Mouse (Mus musculus) erythroid progenitor cell, adult 5-6 weeks (primary cell): ENCODE results near the gene Gtpbp1. TPM values are rescaled to one million over a fixed set of nuclear protein-coding genes. Genes with fewer than 3 reads are reported as not detected.

Experiments used
- ATAC-seq: replicated peaks from 2 replicates; pipeline ENCODE4 v1.8.0; 2016; ENCODE audit warnings: moderate number of reproducible peaks, mild to moderate bottlenecking, moderate TSS enrichment, inconsistent platforms; ENCODE audit not compliant: poor library complexity, low FRiP score, severe bottlenecking
- total RNA-seq, 2 experiments: library from RNA; stranded (forward) in 1 of 2; stranded (reverse) in 1 of 2; fragments of 150-400 nt in 1 of 2; fragments of 186-747, 209-891 nt in 1 of 2; gene quantifications; 2 replicates each; pipeline versions ENCODE4 v1.2.3 to v1.2.4; 2015 to 2017; ENCODE audit warnings: low replicate concordance in 2 of 2

Gtpbp1 gene
- total RNA-seq, 2 experiments from 2014 or later, result 43.6 to 64.1 TPM

DNA sequence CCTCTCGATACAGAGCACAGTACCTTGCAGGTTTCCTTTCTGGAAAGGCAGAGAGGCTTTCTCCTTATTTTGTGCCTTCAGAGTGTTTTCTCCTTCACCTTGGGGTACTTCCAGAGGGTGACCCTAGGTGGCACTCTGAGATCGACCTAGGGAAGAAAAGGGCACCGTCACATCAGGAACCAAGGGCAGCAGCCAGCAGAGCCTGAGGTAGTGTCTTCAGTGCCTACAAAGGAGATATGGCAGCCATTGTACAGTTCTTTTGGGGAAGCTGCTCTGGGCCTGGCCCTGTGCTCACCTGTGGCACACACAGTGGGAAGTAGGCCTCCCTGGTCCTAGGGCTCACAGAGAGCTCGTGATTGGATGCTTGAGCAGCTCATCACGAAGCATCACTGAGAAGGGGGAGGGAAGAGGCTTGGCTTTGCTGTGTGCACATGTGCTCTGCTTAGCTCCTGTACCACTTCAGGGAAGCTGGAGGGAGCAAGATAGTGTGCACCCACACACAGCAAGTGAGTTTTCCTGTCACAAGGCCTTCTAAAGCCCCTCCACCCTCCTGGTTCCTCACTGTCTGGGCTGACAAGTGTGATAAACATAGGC lies 17.7 kb downstream of the Gtpbp1 start:
- 0 out of 2 replicates have a peak, but pooled peaks have one; percentile 32 for ATAC-seq

DNA sequence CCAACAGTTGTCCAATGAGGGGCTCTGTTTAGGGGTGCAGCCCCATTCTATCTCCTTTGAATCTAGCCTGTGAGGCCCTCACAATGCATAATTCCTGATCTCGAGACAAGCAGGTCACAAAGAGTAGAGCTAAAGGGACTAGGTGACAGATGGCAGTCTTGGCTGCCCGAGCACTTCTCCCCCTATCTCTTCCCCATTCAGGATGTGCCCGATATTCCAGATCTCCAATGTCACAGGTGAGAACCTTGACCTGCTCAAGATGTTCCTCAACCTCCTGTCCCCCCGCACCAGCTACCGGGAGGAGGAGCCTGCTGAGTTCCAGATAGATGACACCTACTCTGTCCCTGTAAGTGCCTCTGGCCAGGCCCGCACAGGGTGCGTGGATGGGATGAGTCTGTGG lies 25.0 kb downstream of the Gtpbp1 start:
- no peak for ATAC-seq

DNA sequence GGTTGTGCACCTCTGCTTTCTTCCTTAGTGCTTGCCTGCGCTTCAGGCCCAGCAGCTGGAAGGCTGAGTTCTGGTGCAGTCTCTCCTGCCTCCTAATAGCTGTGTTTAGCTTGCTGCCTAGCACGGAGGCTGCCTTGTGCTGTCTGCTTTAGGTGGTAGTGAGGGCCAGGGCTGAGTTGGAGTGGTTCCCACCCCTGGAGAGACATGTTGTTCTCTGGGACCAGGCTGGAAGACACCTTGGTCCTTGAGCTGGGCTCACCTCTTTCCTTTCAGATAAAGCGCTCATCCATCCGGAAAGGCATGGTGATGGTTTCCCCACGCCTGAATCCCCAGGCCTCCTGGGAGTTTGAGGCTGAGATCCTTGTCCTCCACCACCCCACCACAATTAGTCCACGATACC lies 26.1 kb downstream of the Gtpbp1 start:
- no peak for ATAC-seq

DNA sequence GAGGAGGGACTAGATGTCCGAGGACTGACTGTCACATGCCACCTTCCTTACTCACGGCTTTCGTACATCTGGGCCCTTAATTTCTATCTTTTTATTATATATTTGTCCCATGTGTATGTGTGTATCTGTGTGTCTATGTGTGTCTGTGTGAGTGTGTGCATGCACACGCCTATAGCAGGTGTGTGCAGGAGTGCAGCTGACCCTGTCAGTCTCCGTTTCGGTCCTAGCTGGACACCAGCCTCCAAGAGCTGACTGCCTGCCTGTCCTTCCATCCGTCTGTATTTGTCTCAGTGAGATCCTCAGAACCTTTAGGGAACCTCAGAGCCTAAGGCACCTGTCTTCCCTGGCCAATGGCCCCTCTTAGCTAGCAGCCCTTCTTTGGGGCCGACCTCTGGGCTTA lies 29.6 kb downstream of the Gtpbp1 start:
- ATAC-seq, result no peak

DNA sequence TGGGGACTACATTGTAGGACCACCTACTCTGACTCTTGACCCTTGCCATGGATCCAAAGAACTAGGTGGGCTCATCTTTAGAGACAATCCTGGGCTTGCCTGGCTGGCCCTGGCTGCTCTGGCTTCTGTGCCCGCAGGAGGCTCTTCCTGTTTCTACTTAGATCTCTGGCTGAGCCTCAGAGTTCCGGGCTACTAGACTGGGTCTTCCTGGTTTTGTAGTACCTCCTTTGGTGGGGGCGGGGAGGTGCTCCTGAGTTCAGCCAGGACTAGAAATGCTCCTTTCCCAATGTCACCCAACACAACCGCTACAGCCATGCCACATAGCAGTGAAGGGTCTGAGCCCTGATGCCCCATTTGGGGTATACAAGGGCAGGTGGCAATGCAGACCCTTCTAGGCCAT lies 30.2 kb downstream of the Gtpbp1 start:
- no peak for ATAC-seq

DNA sequence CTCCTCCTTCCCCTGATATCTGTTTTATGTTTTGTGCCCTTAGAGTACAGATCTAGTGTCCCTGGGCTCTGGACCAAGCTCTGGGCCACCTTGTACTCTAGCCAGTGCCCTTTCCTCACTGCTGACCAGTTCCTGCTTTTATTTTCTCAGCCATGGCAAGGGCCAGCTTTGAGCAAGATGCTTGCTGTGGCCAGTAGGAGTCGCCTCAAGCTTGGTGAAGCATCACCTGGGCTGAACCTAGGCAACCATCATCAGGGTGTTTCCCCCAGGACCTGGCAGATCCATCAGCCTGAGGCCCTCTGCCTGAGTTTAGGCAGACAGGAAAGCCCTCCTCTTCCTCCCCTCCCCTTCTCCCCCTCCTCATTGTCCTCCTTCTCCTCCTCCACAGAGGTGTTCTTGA lies 32.8 kb downstream of the Gtpbp1 start:
- ATAC-seq, result peak; percentile 62

DNA sequence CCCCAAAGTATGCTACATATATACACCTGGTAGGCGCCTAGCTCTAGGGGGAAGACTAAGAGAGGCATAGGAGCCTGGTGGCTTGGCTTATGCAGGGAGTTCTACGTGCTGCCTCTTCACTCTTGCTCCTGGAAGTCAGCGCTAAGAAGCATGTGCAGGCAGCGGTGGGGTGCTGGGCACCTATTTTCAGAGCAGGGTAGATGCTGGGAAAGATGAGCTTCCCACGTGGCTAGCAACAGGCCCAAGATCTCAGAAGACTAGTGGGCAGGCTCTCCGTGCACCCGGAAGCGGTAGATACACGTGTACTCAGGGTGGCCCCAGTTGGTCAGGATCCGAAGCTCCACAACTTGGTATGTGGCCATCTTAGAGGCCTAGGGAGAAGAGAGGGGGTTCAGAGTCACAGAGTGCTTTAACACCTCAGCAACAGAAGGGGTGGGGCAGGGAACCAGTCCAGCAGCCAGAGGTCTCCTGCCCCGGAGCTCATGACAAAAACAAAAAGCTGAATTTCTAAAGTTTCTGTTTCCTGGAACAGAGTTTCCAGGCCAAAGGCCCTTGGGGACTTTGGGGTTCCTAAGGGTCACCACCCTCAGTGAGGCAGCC lies 34.6 kb downstream of the Gtpbp1 start:
- ATAC-seq, result no peak

DNA sequence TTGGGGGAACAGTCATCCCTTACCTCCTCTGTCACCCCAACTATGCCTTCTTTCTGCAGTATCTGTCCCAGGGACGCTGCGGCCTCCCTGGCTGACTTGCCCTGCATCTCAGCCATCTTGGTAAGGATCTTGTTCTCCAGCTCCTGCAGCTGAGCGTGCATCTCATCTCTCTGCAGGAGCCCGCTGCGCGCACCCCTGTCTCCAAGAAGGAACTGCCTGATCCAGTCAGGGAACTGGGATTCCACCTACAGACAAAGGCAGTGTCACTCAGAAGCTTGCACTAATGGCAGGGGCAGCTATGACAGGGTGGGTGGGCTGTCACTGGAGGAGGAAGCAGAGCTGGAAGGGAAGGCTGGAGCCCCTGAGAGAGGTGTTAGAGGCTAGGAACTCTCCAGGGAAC lies 37.2 kb downstream of the Gtpbp1 start:
- no peak for ATAC-seq

DNA sequence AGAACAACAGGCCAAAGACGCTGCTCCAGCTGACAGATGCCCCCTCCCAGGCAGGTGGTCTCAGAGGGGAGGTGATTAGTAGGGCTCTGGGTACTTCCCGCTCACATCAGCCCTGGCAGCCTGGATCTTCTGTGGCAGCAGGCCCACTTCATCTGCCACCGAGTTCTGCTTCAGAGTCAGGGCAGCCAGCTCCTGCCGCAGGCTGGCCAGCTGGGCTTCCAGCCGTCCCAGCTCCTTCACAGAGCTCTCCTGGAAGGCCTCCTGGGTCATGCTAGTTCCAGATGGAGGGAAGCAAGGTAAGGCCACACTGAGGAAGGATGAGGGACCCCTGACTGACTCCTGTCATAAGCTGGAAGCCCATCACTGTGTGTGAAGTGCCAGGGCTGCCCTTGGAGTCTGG lies 37.7 kb downstream of the Gtpbp1 start:
- ATAC-seq, result no peak

DNA sequence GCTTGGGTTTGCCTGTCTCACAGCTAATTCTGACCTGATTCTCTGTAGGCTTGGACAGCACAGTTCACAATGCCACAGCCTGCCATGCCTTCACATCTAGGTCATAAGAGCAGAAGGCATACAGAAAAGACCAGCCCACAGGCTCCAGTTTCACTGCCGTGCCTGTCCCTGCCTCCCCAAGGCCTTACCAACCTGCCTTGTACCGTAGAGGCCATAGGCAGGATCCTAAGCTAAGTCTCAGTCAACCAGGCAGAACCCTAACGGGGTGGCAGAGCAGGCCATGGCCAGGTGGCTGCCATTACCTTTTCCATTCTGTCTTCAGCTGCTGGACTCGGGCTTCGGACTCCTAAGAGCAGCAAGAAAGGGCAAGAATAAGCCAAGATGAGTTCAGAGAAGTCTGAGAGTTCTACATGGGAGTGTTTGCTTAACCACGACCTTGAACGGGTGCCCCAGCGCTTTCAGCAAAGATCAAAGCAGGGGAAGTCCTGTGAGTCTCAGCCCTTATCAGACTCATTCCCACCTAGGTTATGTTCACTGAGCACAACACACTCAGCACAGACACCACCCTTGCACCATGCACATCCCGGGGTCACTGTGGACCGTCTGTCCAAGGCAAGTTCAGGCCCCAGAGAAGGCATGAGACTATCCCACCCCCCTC lies 38.2 kb downstream of the Gtpbp1 start:
- ATAC-seq, result no peak

DNA sequence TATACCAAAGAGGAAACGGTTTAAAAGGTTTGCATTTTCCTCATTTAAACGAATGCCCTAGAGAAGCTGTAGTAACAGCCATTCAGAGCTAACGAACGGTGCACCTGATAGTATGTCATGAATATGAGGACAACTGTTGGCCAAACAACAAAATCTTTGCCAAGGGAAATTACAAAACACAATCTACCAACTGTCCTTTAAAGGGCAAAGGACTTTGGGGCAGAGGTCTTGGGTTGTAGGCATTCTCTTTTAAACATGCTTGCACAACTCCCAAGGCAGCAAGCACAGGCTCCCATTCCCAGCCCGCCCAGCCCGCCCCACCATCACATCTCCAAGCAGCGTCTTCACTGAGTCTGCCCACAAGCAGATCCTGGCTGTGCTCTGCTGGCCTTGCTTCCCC lies 40.9 kb downstream of the Gtpbp1 start:
- no peak for ATAC-seq

DNA sequence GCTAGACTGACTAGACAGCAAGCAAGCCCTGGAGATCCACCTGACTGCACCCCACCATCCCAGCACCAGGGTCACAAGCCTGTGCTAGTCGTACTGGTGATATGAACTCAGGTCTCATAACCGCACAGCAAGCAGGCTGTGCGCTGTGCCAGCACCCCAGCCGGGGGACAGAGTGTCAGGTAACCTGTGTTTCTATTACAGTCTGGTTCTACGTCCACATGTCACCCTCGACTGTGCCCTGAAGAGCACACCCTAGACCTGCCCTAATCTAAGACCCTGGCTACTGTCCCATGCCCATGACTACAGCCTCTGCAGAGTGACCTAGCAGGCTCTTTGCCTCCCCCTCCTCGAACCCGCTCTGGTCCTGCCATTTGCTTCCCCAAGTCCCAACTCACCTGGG lies 42.5 kb downstream of the Gtpbp1 start:
- no peak for ATAC-seq

DNA sequence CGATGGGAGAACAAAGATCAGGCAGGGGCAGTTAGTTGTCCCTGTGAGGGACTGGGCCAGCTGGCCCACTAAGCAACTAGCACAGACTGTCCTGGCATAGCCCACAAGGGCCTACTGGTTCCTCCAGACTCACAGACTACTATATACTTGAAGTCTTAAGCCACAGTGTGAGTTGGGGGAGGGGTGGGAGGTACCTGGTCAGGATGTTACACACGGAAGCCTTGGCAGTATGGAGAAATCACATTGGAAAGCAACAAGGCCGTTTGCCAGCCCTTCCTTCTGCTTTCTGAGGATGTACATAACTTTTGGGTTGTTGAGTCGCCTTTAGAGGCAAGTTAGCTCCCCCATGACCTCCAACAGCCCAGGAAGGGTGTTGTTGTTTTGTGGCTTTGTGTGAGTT lies 43.0 kb downstream of the Gtpbp1 start:
- no peak for ATAC-seq

DNA sequence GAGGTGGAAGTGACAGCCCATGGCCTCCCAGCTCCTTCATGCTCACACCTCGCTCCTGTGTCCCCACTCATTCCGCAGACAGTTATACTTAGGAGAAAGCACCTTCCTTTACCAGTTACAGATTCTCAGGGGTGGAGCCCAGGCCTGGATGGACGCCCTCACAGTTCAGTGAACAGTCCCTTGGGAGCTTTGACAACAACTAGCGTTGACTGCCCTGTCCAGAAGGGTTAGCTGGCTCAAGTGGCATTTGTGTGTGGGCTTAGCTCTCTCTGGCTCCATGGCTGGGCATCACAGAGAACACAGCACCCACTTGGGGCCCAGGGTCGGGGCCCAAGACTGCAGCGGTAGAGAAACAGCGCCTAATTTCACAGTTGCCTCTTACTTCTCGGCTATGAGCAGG lies 43.7 kb downstream of the Gtpbp1 start:
- no peak for ATAC-seq

DNA sequence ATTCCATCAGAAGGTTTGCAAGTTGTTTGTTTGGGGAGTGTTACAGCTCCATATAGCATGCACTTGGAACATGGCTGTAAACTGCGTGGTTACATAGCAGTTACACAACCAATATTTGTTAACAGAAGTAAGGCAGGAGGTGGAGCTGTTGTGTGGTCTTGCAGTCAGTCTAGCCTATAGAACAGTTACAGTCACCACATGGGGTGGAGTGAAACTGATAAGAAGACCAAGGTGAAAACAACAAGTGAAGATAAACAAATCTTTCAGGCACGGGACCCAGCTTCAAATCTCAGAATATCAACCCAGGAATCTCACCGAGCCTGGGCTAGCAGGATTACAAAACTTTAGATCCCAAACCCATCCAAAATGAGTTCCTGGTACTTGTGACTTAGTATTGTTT lies 50.1 kb downstream of the Gtpbp1 start:
- ATAC-seq, result no peak

DNA sequence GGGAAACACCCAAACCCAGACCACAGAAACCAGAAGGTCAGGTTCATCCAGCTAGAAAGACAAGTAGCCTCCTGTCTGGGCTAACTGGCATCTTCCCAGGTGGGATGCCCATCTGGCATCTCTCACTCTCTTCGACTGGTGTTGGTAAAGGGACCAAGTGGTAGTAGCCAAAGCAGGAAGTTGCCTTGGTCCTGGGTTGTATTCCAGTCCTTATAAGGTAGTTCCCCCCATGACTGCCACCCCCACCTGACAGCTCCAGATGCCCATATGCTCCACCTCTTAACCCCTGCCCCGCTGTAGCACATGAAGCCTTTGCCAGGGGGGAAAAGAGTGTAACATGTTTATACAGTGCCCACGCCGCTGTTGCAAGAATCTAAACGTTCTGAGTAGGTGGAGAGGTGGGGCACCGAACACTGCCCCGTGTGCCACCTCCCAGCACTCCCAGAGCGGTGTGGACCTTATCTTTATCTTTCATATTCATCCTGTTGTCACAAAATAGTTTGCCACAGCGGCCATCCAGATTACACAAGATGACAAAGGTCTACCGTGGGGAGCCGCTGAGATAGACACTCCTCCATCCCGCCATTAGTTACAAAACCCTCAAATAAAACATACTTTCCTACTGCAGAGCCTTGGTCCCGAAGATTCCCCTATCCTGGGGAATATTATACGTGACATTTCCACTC lies 50.7 kb downstream of the Gtpbp1 start:
- ATAC-seq, result peak; percentile 33

DNA sequence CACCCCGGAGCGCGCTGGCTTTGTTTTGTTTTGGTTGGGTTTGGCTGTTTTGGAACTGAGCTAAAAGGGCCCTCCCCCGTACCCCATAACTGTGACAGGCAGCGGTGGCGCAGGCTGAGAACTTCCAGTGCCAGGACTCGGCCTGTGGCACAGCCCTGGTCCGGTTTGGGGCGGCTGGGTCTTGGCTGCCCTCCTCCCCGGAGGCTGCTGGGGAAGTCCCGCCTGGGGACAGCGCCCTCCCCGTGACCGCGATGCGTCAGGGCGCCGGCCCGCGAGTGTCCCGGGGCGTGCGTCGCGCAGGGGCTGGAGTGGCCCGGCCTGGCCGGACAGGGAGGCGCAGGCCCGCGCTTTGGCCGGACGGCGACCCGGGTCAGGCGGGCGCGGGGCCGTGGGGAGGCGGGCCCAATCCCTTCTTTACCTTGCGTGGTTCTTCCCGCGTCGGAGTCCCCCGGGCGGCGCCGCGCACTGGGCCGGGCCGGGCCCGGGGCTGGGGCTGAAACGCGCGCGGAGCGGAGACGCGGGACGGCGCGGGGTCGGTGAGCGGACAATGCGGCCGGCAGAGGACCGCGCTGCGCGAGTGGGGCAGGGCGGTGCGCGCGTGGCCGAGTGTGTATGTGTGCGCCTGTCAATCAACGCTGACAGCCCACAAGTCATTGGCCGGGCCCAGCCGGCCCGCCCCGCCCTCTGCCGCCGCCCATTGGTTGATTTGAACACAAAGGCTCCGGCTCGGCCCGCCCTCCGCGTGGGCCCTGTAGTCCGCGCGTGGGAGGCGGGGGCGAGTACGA lies 51.5 kb downstream of the Gtpbp1 start, which contains the start of gene Sun2:
Gene Sun2, minus strand, starts transcription at position 616 of the 785 bp plus-strand sequence.
- peak; percentile 85 for ATAC-seq

DNA sequence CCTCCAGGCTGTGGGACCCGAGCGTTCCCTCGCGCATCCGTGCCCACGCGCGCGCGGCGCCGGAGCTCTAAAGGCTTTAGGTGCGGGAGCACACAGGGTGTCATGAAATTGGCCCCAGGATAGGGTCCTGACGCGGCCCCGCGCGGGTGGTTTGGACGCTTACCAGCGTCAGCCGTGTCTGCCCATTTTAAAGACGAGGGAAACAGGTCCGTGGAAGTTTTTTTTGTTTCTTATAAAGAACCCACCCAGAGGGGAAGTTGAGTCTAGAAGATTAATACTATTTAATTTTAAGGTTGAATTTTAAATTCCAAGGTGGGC lies 52.0 kb downstream of the Gtpbp1 start:
- ATAC-seq, result no peak

DNA sequence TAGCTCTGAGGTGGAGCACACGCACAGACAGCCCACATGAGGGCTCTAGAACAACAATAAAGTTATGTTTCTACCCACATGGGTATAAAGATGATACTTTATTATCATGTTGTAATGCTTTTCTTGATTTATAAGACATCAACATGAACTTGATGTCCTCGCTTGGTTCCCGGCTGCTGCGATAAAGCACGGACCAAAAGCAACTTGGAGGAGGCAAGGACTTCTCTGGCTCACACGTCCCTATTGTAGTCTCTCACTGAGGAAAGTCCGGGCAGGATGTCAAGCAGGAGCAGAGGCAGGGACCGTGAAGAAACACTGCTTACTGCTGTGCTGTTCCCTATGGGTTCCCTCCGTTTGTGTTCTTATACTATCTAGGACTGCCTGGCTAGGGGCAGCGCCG lies 53.4 kb downstream of the Gtpbp1 start:
- ATAC-seq, result no peak

DNA sequence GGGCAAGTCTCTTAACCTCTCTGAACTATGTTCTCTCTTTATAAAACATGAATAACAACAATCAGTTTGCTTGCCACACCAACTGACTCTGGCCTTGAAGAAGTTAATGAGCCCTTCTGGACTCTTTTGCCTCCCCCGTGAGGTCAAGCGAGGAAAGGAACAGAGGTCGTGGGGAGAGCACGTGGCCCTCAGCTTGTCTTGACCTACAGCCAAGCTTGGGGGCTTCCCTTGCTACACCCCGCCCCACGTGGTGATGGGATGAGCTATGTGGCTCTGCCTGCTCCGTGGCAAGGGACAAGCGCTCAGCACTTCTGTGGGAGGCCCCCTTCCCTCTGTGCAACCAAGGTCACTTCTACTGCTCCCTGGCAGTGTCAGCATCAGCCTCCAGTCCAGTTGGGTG lies 54.1 kb downstream of the Gtpbp1 start:
- ATAC-seq, result no peak
